ENCODE assay signal across 10 mouse cellular contexts in the genomic region with DNA sequence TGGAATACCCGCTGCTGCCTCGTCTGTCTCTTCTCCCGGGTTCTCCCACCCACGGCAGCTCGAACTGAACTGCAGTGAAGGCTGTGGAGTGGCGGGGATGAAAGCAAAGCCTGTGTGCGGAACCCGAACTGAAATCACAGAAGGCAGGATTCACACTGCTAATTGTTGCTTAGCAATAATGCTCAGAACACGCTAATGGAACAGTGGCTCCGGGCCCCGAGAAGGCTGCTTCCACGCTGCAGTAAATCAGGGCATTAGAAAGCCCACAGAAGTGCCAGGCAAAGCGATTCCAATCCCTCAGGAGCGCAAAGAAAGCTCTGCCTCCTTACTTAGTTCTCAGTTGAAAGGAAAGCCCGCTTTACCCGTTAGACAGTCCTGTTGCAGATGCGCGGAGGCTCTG.
DNase-seq lines count a peak whose midpoint lies in the region; ATAC-seq and TF ChIP-seq lines count a peak whose summit lies in the region.
"Had no signal": no experiment of that assay in that cellular context is flagged by ENCODE, and none has a peak within 500 bp of the region (broad histone marks: within the 10 kb centered on the region; RNA-seq: fewer than 3 reads in every experiment).

No protein-coding gene starts in this region.

- H3K27me3 ChIP-seq in embryonic facial prominence, embryonic 13.5 days = no peaks in the 10 kb centered on the region
- no peaks in the 10 kb centered on the region for H3K27me3 ChIP-seq in embryonic facial prominence, embryonic 10.5 days (replicated peaks; ENCODE audit: low read depth, poor library complexity, severe bottlenecking)
- H3K27me3 ChIP-seq in neural tube, embryonic 13.5 days = no peaks in the 10 kb centered on the region
- no peaks in the 10 kb centered on the region for H3K27me3 ChIP-seq in stomach, postnatal 0 days (ENCODE audit: control insufficient read depth, insufficient read depth, low read length)
- H3K27me3 ChIP-seq: lung, embryonic 15.5 days had no signal

- 0 out of 2 replicates have a peak overlapping the region, but pooled peaks have one; percentile 0 for H3K4me3 ChIP-seq in embryonic facial prominence, embryonic 13.5 days
- H3K4me3 ChIP-seq in embryonic facial prominence, embryonic 10.5 days = no peak overlapping the region
- H3K4me3 ChIP-seq in neural tube, embryonic 13.5 days = peak overlapping the region; percentile 19
- H3K4me3 ChIP-seq in stomach, postnatal 0 days (ENCODE audit: low read depth, low read length) = no peak overlapping the region
- H3K4me3 ChIP-seq: lung, embryonic 15.5 days had no signal

- H3K4me2 ChIP-seq in embryonic facial prominence, embryonic 13.5 days = peak overlapping the region; percentile 24
- H3K4me2 ChIP-seq in neural tube, embryonic 13.5 days = peak overlapping the region; percentile 52
- no peak overlapping the region for H3K4me2 ChIP-seq in stomach, postnatal 0 days (replicated peaks; ENCODE audit: low read depth)
- H3K4me2 ChIP-seq: lung, embryonic 15.5 days had no signal

- TF ChIP-seq CTCF in brain, embryonic 14.5 days (IDR thresholded peaks at IDR 0.05; ENCODE audit: borderline replicate concordance, extremely low read depth, insufficient read depth, insufficient read length) = no peak
- TF ChIP-seq CTCF in stomach, postnatal 0 days (IDR thresholded peaks at IDR 0.05; ENCODE audit: low read depth) = no peak

- ATAC-seq in embryonic facial prominence, embryonic 13.5 days (ENCODE audit: insufficient number of reproducible peaks, insufficient read depth, low FRiP score, low TSS enrichment, low read depth) = no peak
- peak; percentile 53; the same call in 1 of the 2 replicates for ATAC-seq in neural tube, embryonic 13.5 days (ENCODE audit: low read depth)
- no peak for ATAC-seq in stomach, postnatal 0 days (ENCODE audit: low FRiP score, low TSS enrichment)

- H3K27ac ChIP-seq in embryonic facial prominence, embryonic 13.5 days = no peak overlapping the region
- no peak overlapping the region for H3K27ac ChIP-seq in embryonic facial prominence, embryonic 10.5 days (replicated peaks)
- H3K27ac ChIP-seq in neural tube, embryonic 13.5 days (replicated peaks) = peak overlapping the region; percentile 64
- H3K27ac ChIP-seq in stomach, postnatal 0 days (replicated peaks) = no peak overlapping the region
- H3K27ac ChIP-seq: lung, embryonic 15.5 days had no signal

- H3K9me3 ChIP-seq in embryonic facial prominence, embryonic 13.5 days = no peaks in the 10 kb centered on the region
- H3K9me3 ChIP-seq in embryonic facial prominence, embryonic 10.5 days = no peaks in the 10 kb centered on the region
- no peaks in the 10 kb centered on the region for H3K9me3 ChIP-seq in neural tube, embryonic 13.5 days
- no peaks in the 10 kb centered on the region for H3K9me3 ChIP-seq in stomach, postnatal 0 days (ENCODE audit: control insufficient read depth, low read length)
- H3K9me3 ChIP-seq: lung, embryonic 15.5 days had no signal

- 0 out of 2 replicates have a peak, but pooled peaks cover 3% of the 10 kb centered on the region for H3K4me1 ChIP-seq in embryonic facial prominence, embryonic 13.5 days
- H3K4me1 ChIP-seq in embryonic facial prominence, embryonic 10.5 days = no peaks in the 10 kb centered on the region
- H3K4me1 ChIP-seq in neural tube, embryonic 13.5 days (replicated peaks) = peaks cover 13% of the 10 kb centered on the region
- H3K4me1 ChIP-seq in stomach, postnatal 0 days (replicated peaks; ENCODE audit: control insufficient read depth, insufficient read depth) = no peaks in the 10 kb centered on the region
- H3K4me1 ChIP-seq: lung, embryonic 15.5 days had no signal

- no peak for TF ChIP-seq EP300 in stomach, postnatal 0 days (optimal IDR thresholded peaks at IDR 0.05)

- no peak for TF ChIP-seq POLR2A in brain, embryonic 14.5 days (IDR thresholded peaks at IDR 0.05; ENCODE audit: borderline replicate concordance, extremely low read depth, insufficient read depth, insufficient read length, poor library complexity, severe bottlenecking)

- no peak for DNase-seq in embryonic facial prominence, embryonic 10.5 days (ENCODE audit: low spot score)
- peak; percentile 69 for DNase-seq in brain, embryonic 14.5 days (ENCODE audit: low read depth)
- DNase-seq in layer of hippocampus, adult 9-10 months (ENCODE audit: low spot score) = peak; percentile 29
- DNase-seq in spleen, adult 12 weeks (ENCODE audit: low spot score) = no peak
- DNase-seq in stomach, postnatal 0 days (ENCODE audit: low spot score) = no peak
- no peak for DNase-seq in kidney, postnatal 4 days
- DNase-seq: kidney, postnatal 25 days had no signal

- WGBS in embryonic facial prominence, embryonic 13.5 days = 73% methylated on average over 18 of the region's 18 CpGs
- WGBS in embryonic facial prominence, embryonic 10.5 days = 78% methylated on average over 18 of the region's 18 CpGs
- 41% methylated on average over 18 of the region's 18 CpGs for WGBS in neural tube, embryonic 13.5 days
- WGBS in stomach, postnatal 0 days = 85% methylated on average over 18 of the region's 18 CpGs

- no peak overlapping the region for H3K9ac ChIP-seq in embryonic facial prominence, embryonic 13.5 days
- peak overlapping the region; percentile 47 for H3K9ac ChIP-seq in neural tube, embryonic 13.5 days
- no peak overlapping the region for H3K9ac ChIP-seq in stomach, postnatal 0 days (ENCODE audit: low read length)
- H3K9ac ChIP-seq: lung, embryonic 15.5 days had no signal

- H3K36me3 ChIP-seq in embryonic facial prominence, embryonic 13.5 days = no peaks in the 10 kb centered on the region
- no peaks in the 10 kb centered on the region for H3K36me3 ChIP-seq in embryonic facial prominence, embryonic 10.5 days (replicated peaks)
- no peaks in the 10 kb centered on the region for H3K36me3 ChIP-seq in neural tube, embryonic 13.5 days
- no peaks in the 10 kb centered on the region for H3K36me3 ChIP-seq in stomach, postnatal 0 days (ENCODE audit: control insufficient read depth, insufficient read depth, low read length)
- H3K36me3 ChIP-seq: lung, embryonic 15.5 days had no signal

Comparison
In these comparisons a context has a peak if more than half of its experiments do, and no peak if none do; other contexts are left out.
1. H3K4me3 ChIP-seq: peak in embryonic facial prominence, embryonic 13.5 days (single experiment) and neural tube, embryonic 13.5 days (single experiment); none in embryonic facial prominence, embryonic 10.5 days (single experiment) and stomach, postnatal 0 days (single experiment).
2. DNase-seq: peak in brain, embryonic 14.5 days (single experiment) and layer of hippocampus, adult 9-10 months (single experiment); none in embryonic facial prominence, embryonic 10.5 days (single experiment), spleen, adult 12 weeks (single experiment), stomach, postnatal 0 days (single experiment) and kidney, postnatal 4 days (0 of 2).